35 mouse cellular contexts compared by ENCODE assay signal in the genomic region with DNA sequence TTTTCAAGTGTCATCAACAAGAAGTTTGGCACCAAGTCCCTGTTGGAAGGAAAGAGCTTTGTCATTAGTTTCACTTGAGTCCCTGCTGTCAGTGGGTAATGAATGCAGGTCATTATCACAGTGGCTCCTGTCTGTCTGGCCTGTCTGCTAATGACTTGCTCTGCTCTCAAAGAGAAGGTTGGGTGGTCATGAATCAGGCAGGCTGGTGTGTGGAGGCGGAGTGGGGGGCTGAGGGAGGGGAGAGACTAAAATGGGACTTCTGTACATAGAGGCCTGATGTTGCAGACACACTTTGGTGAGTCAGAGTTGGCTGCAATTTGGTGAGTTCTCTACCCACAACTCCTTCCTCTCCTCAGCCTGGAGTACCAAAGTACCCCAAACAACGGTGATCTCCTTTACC. TPM values are rescaled to one million over a fixed set of nuclear protein-coding genes. Genes with fewer than 3 reads are reported as not detected.
A peak's percentile ranks its signal among the peaks of the same experiment; 100 is the strongest.
DNase-seq lines count a peak whose midpoint lies in the region; ATAC-seq and TF ChIP-seq lines count a peak whose summit lies in the region.
"Had no signal": no experiment of that assay in that cellular context is flagged by ENCODE, and none has a peak within 500 bp of the region (broad histone marks: within the 10 kb centered on the region; RNA-seq: fewer than 3 reads in every experiment).

No protein-coding gene starts in this region.

- no peaks in the 10 kb centered on the region for H3K36me3 ChIP-seq in midbrain, postnatal 0 days (ENCODE audit: insufficient read depth, low read length)
- H3K36me3 ChIP-seq in midbrain, embryonic 15.5 days (replicated peaks): no peaks in the 10 kb centered on the region
- H3K36me3 ChIP-seq: G1E; heart, embryonic 13.5 days; hindbrain, embryonic 10.5 days; intestine, embryonic 15.5 days; limb, embryonic 13.5 days; lung, embryonic 15.5 days; midbrain, embryonic 12.5 days; neural tube, embryonic 15.5 days had no signal

- no peak overlapping the region for H3K27ac ChIP-seq in midbrain, postnatal 0 days (ENCODE audit: low read depth, low read length)
- no peak overlapping the region for H3K27ac ChIP-seq in midbrain, embryonic 15.5 days
- H3K27ac ChIP-seq: heart, embryonic 13.5 days; hindbrain, embryonic 10.5 days; hindbrain, postnatal 0 days; intestine, embryonic 15.5 days; kidney, postnatal 0 days; left cerebral cortex, adult 2 months; limb, embryonic 13.5 days; lung, embryonic 15.5 days; midbrain, embryonic 12.5 days; neural tube, embryonic 15.5 days had no signal

- no peaks in the 10 kb centered on the region for H3K27me3 ChIP-seq in midbrain, postnatal 0 days (ENCODE audit: insufficient read depth, low read length)
- no peaks in the 10 kb centered on the region for H3K27me3 ChIP-seq in midbrain, embryonic 15.5 days (replicated peaks)
- H3K27me3 ChIP-seq: heart, embryonic 13.5 days; intestine, embryonic 15.5 days; limb, embryonic 13.5 days; lung, embryonic 15.5 days; midbrain, embryonic 12.5 days; neural tube, embryonic 15.5 days had no signal

- H3K4me3 ChIP-seq in midbrain, postnatal 0 days (ENCODE audit: low read depth, low read length): no peak overlapping the region
- H3K4me3 ChIP-seq in midbrain, embryonic 15.5 days: no peak overlapping the region
- H3K4me3 ChIP-seq: heart, embryonic 13.5 days; hindbrain, embryonic 10.5 days; intestine, embryonic 15.5 days; left cerebral cortex, adult 2 months; limb, embryonic 13.5 days; lung, embryonic 15.5 days; midbrain, embryonic 12.5 days; neural tube, embryonic 15.5 days had no signal

- no peak for ATAC-seq in midbrain, postnatal 0 days (ENCODE audit: low FRiP score)
- no peak for ATAC-seq in midbrain, embryonic 15.5 days (replicated peaks)
- ATAC-seq: forebrain, embryonic 14.5 days; hindbrain, postnatal 0 days; intestine, embryonic 15.5 days had no signal

- intact Hi-C loops in heart, postnatal 36 days (cut with DNase I): no loop called here

- no peak overlapping the region for H3K9ac ChIP-seq in midbrain, postnatal 0 days (replicated peaks; ENCODE audit: low read length, poor library complexity, severe bottlenecking)
- H3K9ac ChIP-seq in midbrain, embryonic 15.5 days: no peak overlapping the region
- H3K9ac ChIP-seq: heart, embryonic 13.5 days; intestine, embryonic 15.5 days; limb, embryonic 13.5 days; lung, embryonic 15.5 days; midbrain, embryonic 12.5 days; neural tube, embryonic 15.5 days had no signal

- H3K9me3 ChIP-seq in midbrain, postnatal 0 days (ENCODE audit: low read length): no peaks in the 10 kb centered on the region
- no peaks in the 10 kb centered on the region for H3K9me3 ChIP-seq in midbrain, embryonic 15.5 days
- H3K9me3 ChIP-seq: G1E; heart, embryonic 13.5 days; hindbrain, embryonic 10.5 days; intestine, embryonic 15.5 days; limb, embryonic 13.5 days; lung, embryonic 15.5 days; midbrain, embryonic 12.5 days; neural tube, embryonic 15.5 days had no signal

- H3K4me2 ChIP-seq in midbrain, postnatal 0 days (ENCODE audit: low read depth, low read length, poor library complexity, severe bottlenecking): no peak overlapping the region
- no peak overlapping the region for H3K4me2 ChIP-seq in midbrain, embryonic 15.5 days
- H3K4me2 ChIP-seq: heart, embryonic 13.5 days; intestine, embryonic 15.5 days; limb, embryonic 13.5 days; liver, embryonic 11.5 days; lung, embryonic 15.5 days; midbrain, embryonic 12.5 days; neural tube, embryonic 15.5 days had no signal

- no peak for TF ChIP-seq CTCF in midbrain, postnatal 0 days (IDR thresholded peaks at IDR 0.05)

- WGBS in midbrain, postnatal 0 days: 83% methylated on average over 2 of the region's 2 CpGs
- 78% methylated on average over 2 of the region's 2 CpGs for WGBS in midbrain, embryonic 15.5 days

- DNase-seq in heart, adult 11 months: peak; percentile 75
- DNase-seq in heart, postnatal 36 days: no peak
- DNase-seq in midbrain, postnatal 0 days (ENCODE audit: low spot score): peak; percentile 19
- DNase-seq in NIH3T3 (ENCODE audit: low read depth): peak; percentile 13
- peak; percentile 7 to 8 for DNase-seq in right cerebral cortex, postnatal 36 days (ENCODE audit: low spot score in 2 of 2)
- no peak for DNase-seq in lung, postnatal 36 days
- DNase-seq: adrenal gland, postnatal 14 days; cerebellum, adult 8-10 months; cerebellum, postnatal 25 days; heart, postnatal 10 days; kidney, adult 2 months; thymus, postnatal 4 days had no signal

- no peaks in the 10 kb centered on the region for H3K4me1 ChIP-seq in midbrain, postnatal 0 days (ENCODE audit: insufficient read depth, low read length)
- no peaks in the 10 kb centered on the region for H3K4me1 ChIP-seq in midbrain, embryonic 15.5 days
- H3K4me1 ChIP-seq: heart, embryonic 13.5 days; intestine, embryonic 15.5 days; limb, embryonic 13.5 days; lung, embryonic 15.5 days; midbrain, embryonic 12.5 days; neural tube, embryonic 15.5 days had no signal

RNA-seq across cellular contexts. Expression of a gene that starts 20.8 kb away (rescaled TPM):
- not detected for total RNA-seq in heart, postnatal 36 days (2021)
- total RNA-seq in midbrain, postnatal 0 days (2014; rRNA removed): not detected in 2 replicates
- 0.07 TPM in 1 of 2 replicates, not detected in the other for polyA plus RNA-seq in midbrain, postnatal 0 days (2015; fragmentation: Nextera tagmentation; extraction: Ambion mirVana)
- polyA plus RNA-seq in midbrain, embryonic 15.5 days (2015; fragmentation: Nextera tagmentation; extraction: Ambion mirVana): 0.06 TPM in 1 of 2 replicates, not detected in the other
- total RNA-seq: adrenal gland, postnatal 14 days; gastrocnemius, adult 8-10 months; gastrocnemius, postnatal 4 days; heart, adult 8-10 months; heart, postnatal 10 days; layer of hippocampus, postnatal 10 days; left cerebral cortex, adult 2 months; left cerebral cortex, postnatal 36 days; megakaryocyte, adult 5-6 weeks had no signal
- polyA plus RNA-seq: forebrain, embryonic 14.5 days; G1E; heart, embryonic 13.5 days; intestine, embryonic 15.5 days; kidney, adult 2 months; kidney, postnatal 0 days; large intestine, adult 2 months; liver, embryonic 11.5 days; liver, embryonic 16.5 days; lung, embryonic 15.5 days; neural tube, embryonic 15.5 days; testis, adult 2 months had no signal

Comparison
In these comparisons a context has a peak if more than half of its experiments do, and no peak if none do; other contexts are left out.
1. DNase-seq: peak in heart, adult 11 months (single experiment), midbrain, postnatal 0 days (single experiment), NIH3T3 (single experiment) and right cerebral cortex, postnatal 36 days (2 of 2); none in heart, postnatal 36 days (0 of 2) and lung, postnatal 36 days (single experiment).